Mouse (Mus musculus) kidney, adult 2 months (tissue): ENCODE results near the gene Ovca2.

Experiments
- CTCF ChIP-seq: fragments of 200-500 bp; conservative IDR thresholded peaks from 2 replicates; pipeline ENCODE4 v1.5.1; 2011; ENCODE audit warnings: low read depth, mild to moderate bottlenecking, control low read depth, low read length, moderate library complexity, mixed read lengths; ENCODE audit not compliant: insufficient read depth, insufficient read length
- POLR2A ChIP-seq: fragments of 200-500 bp; IDR thresholded peaks from one replicate; pipeline ENCODE4 v1.6.1; 2011; ENCODE audit warnings: low read depth, low read length, control low read depth

GRCm38 (mm10) chr11:75163379-75163778 lies 15.3 kb downstream of the Ovca2 start:
- TF ChIP-seq POLR2A (no peak), CTCF (no peak)
